Mouse (Mus musculus) neutrophil, adult 65 days (primary cell): ENCODE measurements around the gene Gsdme. TPM values are rescaled to one million over a fixed set of nuclear protein-coding genes. Genes with fewer than 3 reads are reported as not detected.

ENCODE experiments used
- total RNA-seq: library from RNA; stranded (reverse); gene quantifications from 2 replicates; pipeline ENCODE4 v1.2.4, GENCODE M21; 2023

Gene Gsdme
- 88.1 and 104 TPM in 2 replicates for total RNA-seq

DNA sequence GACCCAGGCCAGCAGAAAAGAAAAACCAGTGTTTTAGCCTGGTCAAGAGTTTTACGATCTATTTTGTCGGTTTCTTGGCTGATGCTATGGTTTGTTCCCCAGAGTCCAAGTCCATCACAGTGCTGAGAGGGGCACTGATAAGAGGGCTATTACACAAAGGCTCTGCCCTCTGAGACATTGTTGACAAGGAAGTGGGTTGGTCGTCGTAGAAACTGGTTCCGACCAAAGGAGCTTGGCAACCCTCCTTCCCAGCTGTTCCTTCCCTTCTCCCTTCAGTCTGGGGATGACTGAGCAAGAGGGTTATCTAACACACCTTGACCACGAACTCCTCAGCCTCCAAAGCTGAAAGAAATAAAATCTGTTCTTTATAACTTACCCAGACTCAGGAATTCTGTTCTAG, at the start of gene Gsdme:
Gene Gsdme, minus strand, starts transcription at position 193 of the 400 bp plus-strand sequence.

Other genes starting within 250 kb of the Gsdme start
- gene Mpp6, start 153.6 kb downstream of the Gsdme start, total RNA-seq, result 20.3 and 26.2 TPM in 2 replicates
- gene Osbpl3, start 192.3 kb upstream of the Gsdme start, total RNA-seq, result 5.7 and 7.7 TPM in 2 replicates